Mouse (Mus musculus) midbrain, embryonic 16.5 days (tissue): ENCODE results near the gene Zscan22. TPM values are rescaled to one million over a fixed set of nuclear protein-coding genes. Genes with fewer than 3 reads are reported as not detected.
"Not testable (repeated sequence)": the region's sequence is repeated elsewhere in the genome, so short reads cannot be mapped to it uniquely, and the experiment has no call there.

Source experiments
- ATAC-seq: fragments of 200-750 bp; cut with Nextera tagmentation; 2 replicates; pipeline ENCODE4 v1.8.0; 2017; ENCODE audit warnings: moderate TSS enrichment
- H3K27ac ChIP-seq: fragments of 300-500 bp; sonication (generic); 2 replicates; pipeline ENCODE4 v1.5.1; 2014; ENCODE audit warnings: mild to moderate bottlenecking, low read length, mixed read lengths
- H3K27me3 ChIP-seq: fragments of 300-500 bp; sonication (generic); 2 replicates; pipeline ENCODE4 v1.6.1; 2014; ENCODE audit warnings: low read depth, low read length, mixed read lengths; ENCODE audit not compliant: control insufficient read depth, insufficient read depth
- H3K36me3 ChIP-seq: fragments of 300-500 bp; sonication (generic); 2 replicates; pipeline ENCODE4 v1.6.1; 2014; ENCODE audit warnings: mild to moderate bottlenecking, low read length, moderate library complexity, mixed read lengths; ENCODE audit not compliant: control insufficient read depth, insufficient read depth
- H3K4me1 ChIP-seq: fragments of 300-500 bp; sonication (generic); 2 replicates; pipeline ENCODE4 v1.6.1; 2014; ENCODE audit warnings: mild to moderate bottlenecking, low read length, mixed read lengths; ENCODE audit not compliant: control insufficient read depth, insufficient read depth
- H3K4me2 ChIP-seq: fragments of 300-500 bp; sonication (generic); 2 replicates; pipeline ENCODE4 v1.6.1; 2014; ENCODE audit warnings: mild to moderate bottlenecking, low read length, mixed read lengths
- H3K4me3 ChIP-seq: fragments of 300-500 bp; sonication (generic); 2 replicates; pipeline ENCODE4 v1.5.1; 2014; ENCODE audit warnings: low read depth, mild to moderate bottlenecking, low read length, moderate library complexity, mixed read lengths
- H3K9ac ChIP-seq: fragments of 300-500 bp; sonication (generic); 2 replicates; pipeline ENCODE4 v1.6.1; 2014; ENCODE audit warnings: low read depth, low read length, mixed read lengths
- H3K9me3 ChIP-seq: fragments of 300-500 bp; sonication (generic); replicated peaks from 2 replicates; pipeline ENCODE4 v1.6.1; 2014; ENCODE audit warnings: mild to moderate bottlenecking, low read length, mixed read lengths; ENCODE audit not compliant: control insufficient read depth, poor library complexity, severe bottlenecking
- WGBS: fragments of 180-500 bp; shearing (Covaris S2); extraction: QIAGEN DNeasy Blood & Tissue Kit; methylation state at CpG from one replicate; pipeline ENCODE4 v1.1.7; 2014; 5-methylcytosine and 5-hydroxymethylcytosine counted together
- polyA plus RNA-seq: library from polyadenylated mRNA; unstranded; fragments of >200 nt; fragmentation: Nextera tagmentation; extraction: Ambion mirVana; gene quantifications from 2 replicates; pipeline ENCODE4 v1.2.1, GENCODE M21; 2015

Zscan22 gene
- polyA plus RNA-seq, 1 experiment from 2014 or later, result 11.1 TPM

DNA sequence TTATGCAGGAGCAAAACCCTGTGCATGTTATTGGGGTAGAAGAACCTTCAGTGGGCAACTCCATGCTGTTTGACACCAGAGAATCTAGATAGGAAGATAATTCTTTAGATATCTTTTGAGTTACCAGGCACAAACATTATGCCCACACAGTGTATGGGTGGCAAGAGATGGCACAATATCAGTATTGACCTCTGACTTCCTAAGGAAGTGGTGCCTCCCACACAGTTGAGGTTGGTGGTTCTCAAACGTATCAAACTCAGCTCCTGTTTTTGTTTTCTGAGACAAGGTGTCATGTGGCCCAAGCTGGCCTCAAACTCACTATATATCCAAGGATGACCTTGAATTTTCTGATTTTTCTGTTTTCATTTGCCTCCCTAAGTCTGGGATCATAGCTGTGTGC, 6.3 kb upstream of the Zscan22 start:
- H3K27ac ChIP-seq, result no peak overlapping the region
- 86% methylated on average over 1 of the region's 1 CpGs for WGBS

GRCm38 (mm10) chr7:12901517-12901916, 3.9 kb downstream of the Zscan22 start:
- Histone ChIP-seq H3K4me3 (no peak overlapping the region), H3K4me2 (no peak overlapping the region), H3K27ac (no peak overlapping the region), H3K27me3 (no peaks in the 10 kb centered on the region), H3K36me3 (peaks cover 7% of the 10 kb centered on the region; the same call in 1 of the 2 replicates), H3K4me1 (peaks cover 8% of the 10 kb centered on the region), H3K9ac (no peak overlapping the region), H3K9me3 (no peaks in the 10 kb centered on the region)
- no peak for ATAC-seq
- 93% methylated on average over 5 of the region's 5 CpGs for WGBS

More for the DNA sequence above, 6.3 kb upstream of the Zscan22 start:
- Histone ChIP-seq H3K36me3 (peaks cover 43% of the 10 kb centered on the region), H3K4me3 (no peak overlapping the region), H3K9me3 (no peaks in the 10 kb centered on the region), H3K4me1 (no peaks in the 10 kb centered on the region), H3K27me3 (no peaks in the 10 kb centered on the region), H3K9ac (no peak overlapping the region), H3K4me2 (no peak overlapping the region)
- no peak for ATAC-seq

DNA sequence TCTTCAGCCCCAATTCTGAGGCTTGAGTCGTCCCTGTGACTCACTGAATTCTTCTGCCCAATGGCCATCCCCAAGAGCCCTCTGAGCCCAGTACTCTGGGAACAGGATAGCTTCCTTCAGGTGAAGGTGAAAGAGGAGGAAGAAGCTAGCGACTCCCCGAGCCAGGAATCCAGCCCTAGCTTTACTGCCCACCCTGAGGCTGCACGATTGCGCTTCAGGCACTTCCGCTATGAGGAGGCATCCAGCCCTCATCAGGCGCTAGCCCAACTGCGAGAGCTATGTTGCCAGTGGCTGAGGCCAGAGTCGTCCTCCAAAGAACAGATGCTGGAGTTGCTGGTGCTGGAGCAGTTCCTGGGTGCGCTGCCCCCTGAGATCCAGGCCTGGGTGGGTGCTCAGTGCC, 6.0 kb downstream of the Zscan22 start:
- Histone ChIP-seq H3K4me3 (no peak overlapping the region), H3K27me3 (no peaks in the 10 kb centered on the region), H3K4me2 (no peak overlapping the region), H3K27ac (no peak overlapping the region), H3K9me3 (no peaks in the 10 kb centered on the region), H3K4me1 (peaks cover 3% of the 10 kb centered on the region), H3K9ac (no peak overlapping the region), H3K36me3 (peaks cover 26% of the 10 kb centered on the region)
- ATAC-seq, result no peak
- WGBS, result 61% methylated on average over 10 of the region's 10 CpGs

DNA sequence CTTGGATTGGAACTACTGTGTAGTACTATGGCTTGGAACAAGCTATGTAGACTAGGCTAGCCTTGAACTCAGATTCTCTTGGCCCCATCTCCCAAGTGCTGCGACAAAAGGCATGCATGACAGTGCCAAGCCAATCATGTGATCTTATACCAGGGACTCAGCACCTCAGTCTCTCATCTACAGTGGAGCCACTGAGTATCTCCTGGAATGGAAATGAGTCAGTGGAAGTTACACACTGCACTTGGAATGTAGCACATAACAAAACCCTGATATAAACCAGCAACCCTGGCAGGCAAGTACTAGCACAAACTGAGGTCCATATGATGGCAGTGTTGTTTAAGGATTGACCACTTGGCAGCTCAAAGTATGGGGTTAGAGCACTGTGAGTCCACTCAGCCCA, 7.5 kb downstream of the Zscan22 start:
- no peaks in the 10 kb centered on the region for H3K9me3 ChIP-seq
- 100% methylated on average over 1 of the region's 1 CpGs for WGBS
- no peak overlapping the region for H3K27ac ChIP-seq
- no peak for ATAC-seq
- peaks cover 26% of the 10 kb centered on the region for H3K36me3 ChIP-seq
- no peak overlapping the region for H3K9ac ChIP-seq
- no peak overlapping the region for H3K4me2 ChIP-seq
- H3K4me3 ChIP-seq, result no peak overlapping the region
- H3K27me3 ChIP-seq, result no peaks in the 10 kb centered on the region
- H3K4me1 ChIP-seq, result peaks cover 3% of the 10 kb centered on the region; the same call in 1 of the 2 replicates

DNA sequence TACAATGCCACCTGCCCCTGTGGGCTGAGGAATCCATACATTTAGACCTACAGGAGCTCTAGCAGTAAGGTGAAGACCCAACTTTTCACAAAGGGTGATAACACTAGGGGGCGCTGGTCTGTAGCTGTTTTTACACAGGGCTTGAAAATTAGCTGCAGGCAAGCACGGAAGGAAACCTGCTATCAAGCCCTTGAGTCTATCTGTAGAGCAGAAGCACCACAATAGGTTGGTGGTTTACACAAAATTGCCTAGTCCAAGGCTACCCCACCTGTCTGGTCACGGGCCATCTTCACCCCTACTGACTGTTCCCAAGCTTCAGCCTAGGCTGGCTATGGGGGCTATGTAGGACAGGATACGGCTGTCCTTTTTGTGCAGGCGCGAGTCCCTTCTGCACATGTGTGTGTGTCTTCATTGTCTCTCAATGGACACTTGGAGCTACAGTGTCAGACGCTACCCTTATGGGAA, 11.9 kb downstream of the Zscan22 start:
- peak; percentile 51 for ATAC-seq
- H3K4me2 ChIP-seq, result peak overlapping the region; percentile 56
- WGBS, result 30% methylated on average over 7 of the region's 7 CpGs
- peak overlapping the region; percentile 41 for H3K4me3 ChIP-seq
- H3K36me3 ChIP-seq, result peaks cover 24% of the 10 kb centered on the region
- H3K9ac ChIP-seq, result peak overlapping the region; percentile 30; the same call in 1 of the 2 replicates
- peaks cover 3% of the 10 kb centered on the region; the same call in 1 of the 2 replicates for H3K4me1 ChIP-seq
- peak overlapping the region; percentile 84 for H3K27ac ChIP-seq
- no peaks in the 10 kb centered on the region for H3K9me3 ChIP-seq
- H3K27me3 ChIP-seq, result no peaks in the 10 kb centered on the region

- peaks cover 24% of the 10 kb centered on the region for H3K36me3 ChIP-seq
- peak; percentile 88 for ATAC-seq
These were observed 12.6 kb downstream of the Zscan22 start for GRCm38 (mm10) chr7:12910181-12910668.

DNA sequence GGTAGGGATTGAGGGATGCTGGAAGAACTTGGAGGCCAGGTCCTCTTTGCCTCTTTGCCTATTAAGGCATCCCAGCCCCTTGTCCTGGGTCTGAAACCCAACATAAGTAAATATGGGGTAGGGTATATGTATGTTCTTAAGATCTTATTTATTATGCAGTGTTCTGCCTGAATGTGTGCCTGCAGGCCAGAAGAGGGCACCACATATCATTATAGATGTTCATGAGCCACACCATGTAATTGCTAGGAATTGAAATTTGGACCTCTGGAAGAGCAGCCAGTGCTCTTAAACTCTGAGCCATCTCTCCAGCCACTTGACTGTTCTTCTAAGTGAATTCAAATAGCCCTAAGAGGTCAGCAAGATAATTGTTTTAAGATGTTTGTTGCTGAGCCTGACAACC, 15.9 kb downstream of the Zscan22 start:
- no peak overlapping the region for H3K4me2 ChIP-seq
- no peaks in the 10 kb centered on the region for H3K9me3 ChIP-seq
- peaks cover 1% of the 10 kb centered on the region for H3K36me3 ChIP-seq
- no peak overlapping the region for H3K27ac ChIP-seq
- H3K9ac ChIP-seq, result no peak overlapping the region
- no peaks in the 10 kb centered on the region for H3K27me3 ChIP-seq
- ATAC-seq, result no peak
- H3K4me3 ChIP-seq, result no peak overlapping the region
- peaks cover 3% of the 10 kb centered on the region; the same call in 1 of the 2 replicates for H3K4me1 ChIP-seq

More at GRCm38 (mm10) chr7:12910181-12910668, 12.6 kb downstream of the Zscan22 start:
- Histone ChIP-seq H3K9me3 (no peaks in the 10 kb centered on the region), H3K27me3 (no peaks in the 10 kb centered on the region), H3K4me1 (peaks cover 3% of the 10 kb centered on the region; the same call in 1 of the 2 replicates), H3K27ac (peak overlapping the region; percentile 84), H3K9ac (peak overlapping the region; percentile 65), H3K4me3 (peak overlapping the region; percentile 41), H3K4me2 (peak overlapping the region; percentile 56)
- WGBS, result 8% methylated on average over 19 of the region's 19 CpGs

DNA sequence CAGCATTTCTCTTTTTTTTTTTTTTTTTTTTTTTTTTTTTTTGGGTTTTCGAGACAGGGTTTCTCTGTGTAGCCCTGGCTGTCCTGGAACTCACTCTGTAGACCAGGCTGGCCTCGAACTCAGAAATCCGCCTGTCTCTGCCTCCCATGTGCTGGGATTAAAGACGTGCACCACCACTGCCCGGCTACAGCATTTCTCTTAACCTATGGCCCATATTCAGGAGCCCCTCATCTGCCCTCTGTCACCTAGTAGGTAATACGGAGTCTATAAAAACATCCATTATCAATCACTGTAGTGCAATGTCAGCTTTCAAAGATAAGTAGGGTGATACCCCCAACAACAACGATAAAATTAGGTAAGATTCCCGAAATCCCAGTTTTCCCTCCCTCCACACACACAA, 22.9 kb downstream of the Zscan22 start:
- H3K4me3 ChIP-seq, H3K27me3 ChIP-seq, H3K4me2 ChIP-seq, ATAC-seq, H3K9me3 ChIP-seq, H3K9ac ChIP-seq, H3K27ac ChIP-seq: not testable (repeated sequence)
- 93% methylated on average over 7 of the region's 8 CpGs for WGBS
- peaks cover 12% of the 10 kb centered on the region for H3K36me3 ChIP-seq
- peaks cover 12% of the 10 kb centered on the region for H3K4me1 ChIP-seq

- Histone ChIP-seq H3K4me3 (peak overlapping the region; percentile 83), H3K4me1 (peaks cover 12% of the 10 kb centered on the region), H3K36me3 (peaks cover 20% of the 10 kb centered on the region), H3K9ac (peak overlapping the region; percentile 81), H3K27ac (peak overlapping the region; percentile 97), H3K4me2 (peak overlapping the region; percentile 81), H3K27me3 (peaks cover 6% of the 10 kb centered on the region), H3K9me3 (no peaks in the 10 kb centered on the region)
- 0% methylated on average over 3 of the region's 3 CpGs for WGBS
- ATAC-seq, result peak; percentile 27
These were observed 23.7 kb downstream of the Zscan22 start for GRCm38 (mm10) chr7:12921318-12921704.
